Mouse (Mus musculus) C2C12 (cell line): ENCODE measurements around the gene Rbm44. TPM values are rescaled to one million over a fixed set of nuclear protein-coding genes. Genes with fewer than 3 reads are reported as not detected.

Source experiments
- H3K27me3 ChIP-seq: one replicate; pipeline ENCODE4 v1.6.1; 2011; ENCODE audit not compliant: control insufficient read depth, insufficient read depth, insufficient read length
- H3K36me3 ChIP-seq: one replicate; pipeline ENCODE4 v1.6.1; 2011; ENCODE audit not compliant: control insufficient read depth, insufficient read depth
- H3K4me3 ChIP-seq: one replicate; pipeline ENCODE4 v1.5.1; 2011; ENCODE audit warnings: mild to moderate bottlenecking, control low read depth; ENCODE audit not compliant: poor library complexity, insufficient read depth, severe bottlenecking
- H3K79me2 ChIP-seq: one replicate; pipeline ENCODE4 v1.6.1; 2011; ENCODE audit not compliant: control insufficient read depth, insufficient read depth
- H3K79me3 ChIP-seq: one replicate; pipeline ENCODE4 v1.6.1; 2011; ENCODE audit warnings: low read depth, control low read depth
- H3ac ChIP-seq: one replicate; pipeline ENCODE3; 2011; ENCODE audit warnings: low read depth; ENCODE audit not compliant: control insufficient read depth, insufficient read length
- CEBPB ChIP-seq: IDR thresholded peaks from one replicate; pipeline ENCODE4 v1.6.1; 2011; ENCODE audit warnings: low read depth, mild to moderate bottlenecking, control low read depth, moderate library complexity
- CTCF ChIP-seq: IDR thresholded peaks from one replicate; pipeline ENCODE4 v1.5.1; 2011; ENCODE audit not compliant: control insufficient read depth, insufficient read depth, insufficient read length
- FOSL1 ChIP-seq: IDR thresholded peaks from one replicate; pipeline ENCODE4 v1.8.0; 2011; ENCODE audit warnings: mild to moderate bottlenecking, low read length; ENCODE audit not compliant: poor library complexity, insufficient read depth, severe bottlenecking
- MAX ChIP-seq: IDR thresholded peaks from one replicate; pipeline ENCODE4 v1.6.1; 2011; ENCODE audit warnings: mild to moderate bottlenecking, control low read depth
- MYOD1 ChIP-seq: IDR thresholded peaks from one replicate; pipeline ENCODE4 v1.6.1; 2011; ENCODE audit warnings: low read depth; ENCODE audit not compliant: control insufficient read depth, insufficient read length
- MYOG ChIP-seq: IDR thresholded peaks from one replicate; pipeline ENCODE4 v1.6.1; 2011; ENCODE audit not compliant: control insufficient read depth, insufficient read length; ENCODE audit errors: extremely low read depth
- USF1 ChIP-seq: IDR thresholded peaks from one replicate; pipeline ENCODE4 v1.6.1; 2011; ENCODE audit warnings: low read depth, mild to moderate bottlenecking, control low read depth, moderate library complexity
- polyA plus RNA-seq: library from polyadenylated mRNA; unstranded; fragments of >200 nt; fragmentation: generic; extraction: Trizol; gene quantifications from one replicate; pipeline ENCODE4 v1.2.1, GENCODE M21; 2012; ENCODE audit warnings: missing spikeins

Rbm44 gene
- polyA plus RNA-seq, 1 experiment: not detected

DNA sequence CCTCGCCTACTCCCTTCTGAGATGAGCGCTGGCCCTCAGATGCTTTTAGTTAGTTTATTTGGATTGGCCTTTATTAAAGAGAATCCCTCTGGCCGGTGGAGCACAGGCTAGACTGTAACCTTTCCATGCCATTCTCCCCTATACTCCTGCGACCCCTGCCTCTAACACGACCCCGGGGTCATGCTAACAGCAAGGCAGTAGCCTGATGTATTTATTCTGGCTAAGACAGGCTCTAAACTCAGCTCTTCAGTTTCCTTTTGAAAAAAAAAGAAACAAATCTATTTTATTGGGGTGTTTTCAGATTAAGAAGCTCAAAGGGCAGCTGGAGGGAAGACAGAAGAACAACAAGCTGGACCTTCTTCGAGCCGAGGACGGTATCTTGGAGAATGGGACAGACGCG lies 22.8 kb upstream of the Rbm44 start:
- Histone ChIP-seq H3K4me3 (no peak overlapping the region), H3K27me3 (no peaks in the 10 kb centered on the region), H3K36me3 (peaks cover 94% of the 10 kb centered on the region), H3ac (no peak overlapping the region), H3K79me2 (no peaks in the 10 kb centered on the region), H3K79me3 (no peaks in the 10 kb centered on the region)
- TF ChIP-seq MYOD1 (no peak), CTCF (no peak), USF1 (no peak), MYOG (no peak), CEBPB (no peak), FOSL1 (no peak), MAX (no peak)

DNA sequence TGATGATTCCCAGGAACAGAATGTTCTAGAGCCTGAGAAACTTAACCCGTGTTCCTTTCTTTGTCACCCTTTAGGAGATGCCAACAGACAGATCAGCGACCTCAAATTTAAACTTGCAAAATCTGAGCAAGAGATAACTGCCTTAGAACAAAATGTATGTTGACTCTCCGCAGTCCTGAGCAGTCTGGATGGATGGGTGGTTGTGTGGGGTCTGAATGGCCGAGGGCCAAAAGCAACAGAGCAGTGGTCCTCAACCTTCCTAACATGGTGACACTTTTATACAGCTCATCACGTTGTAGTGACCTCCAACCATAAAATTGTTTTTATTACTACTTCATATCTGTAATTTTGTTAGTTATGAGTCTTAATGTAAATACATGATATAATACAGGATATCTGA lies 21.9 kb upstream of the Rbm44 start:
- no peak for TF ChIP-seq MYOG
- TF ChIP-seq MYOD1: no peak
- TF ChIP-seq FOSL1: no peak
- TF ChIP-seq CTCF: no peak
- TF ChIP-seq CEBPB: no peak
- no peak for TF ChIP-seq MAX
- TF ChIP-seq USF1: no peak
- no peaks in the 10 kb centered on the region for H3K27me3 ChIP-seq
- no peaks in the 10 kb centered on the region for H3K79me2 ChIP-seq
- no peaks in the 10 kb centered on the region for H3K79me3 ChIP-seq
- no peak overlapping the region for H3K4me3 ChIP-seq
- H3ac ChIP-seq: no peak overlapping the region
- H3K36me3 ChIP-seq: peaks cover 94% of the 10 kb centered on the region

DNA sequence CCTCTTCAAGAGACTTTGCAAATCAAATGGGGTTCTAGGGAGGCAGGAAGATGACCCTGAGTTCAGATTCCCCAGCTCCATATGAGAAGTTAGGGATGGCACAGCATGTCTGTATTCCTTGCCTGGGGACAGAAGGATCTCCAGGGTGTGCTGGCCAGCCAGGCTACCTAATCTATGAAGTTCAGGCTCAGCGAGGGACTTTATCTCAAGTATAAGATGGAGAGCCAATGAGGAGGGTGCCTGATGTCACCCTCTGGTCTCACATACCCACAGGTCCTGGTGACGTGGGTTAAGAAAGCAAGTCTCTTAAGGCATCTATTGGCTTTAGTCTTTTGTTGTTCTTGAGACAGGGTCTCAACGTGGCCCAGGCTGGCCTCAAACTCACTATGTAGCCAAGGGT lies 21.4 kb upstream of the Rbm44 start:
- peaks cover 94% of the 10 kb centered on the region for H3K36me3 ChIP-seq
- H3K4me3 ChIP-seq: no peak overlapping the region
- no peaks in the 10 kb centered on the region for H3K79me3 ChIP-seq
- TF ChIP-seq MYOG (no peak), CTCF (no peak)
- H3K79me2 ChIP-seq: no peaks in the 10 kb centered on the region
- H3K27me3 ChIP-seq: no peaks in the 10 kb centered on the region
- H3ac ChIP-seq: no peak overlapping the region

DNA sequence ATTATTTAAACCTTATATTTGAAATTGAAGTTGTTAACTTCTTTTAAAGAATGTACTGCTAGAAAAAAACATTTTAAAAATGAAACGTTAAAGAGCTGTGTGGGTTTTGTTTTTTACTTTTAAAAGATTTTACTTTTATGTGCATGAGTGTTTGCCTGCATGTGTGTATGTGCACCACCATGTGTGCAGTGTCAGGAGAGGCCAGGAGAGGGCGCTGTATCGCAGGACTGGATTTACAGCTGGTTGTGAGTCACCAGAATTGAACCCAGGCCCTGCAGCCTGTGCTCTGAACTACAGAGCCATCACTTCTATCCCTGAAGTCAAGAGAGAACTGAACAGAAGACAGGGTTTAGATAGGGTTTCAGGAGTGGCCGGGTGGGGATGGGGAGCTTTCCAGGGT lies 16.0 kb upstream of the Rbm44 start:
- H3ac ChIP-seq: no peak overlapping the region
- peaks cover 52% of the 10 kb centered on the region for H3K36me3 ChIP-seq
- H3K79me2 ChIP-seq: no peaks in the 10 kb centered on the region
- TF ChIP-seq MAX (no peak), FOSL1 (no peak), MYOG (no peak), CEBPB (no peak), USF1 (no peak), CTCF (no peak), MYOD1 (no peak)
- H3K4me3 ChIP-seq: no peak overlapping the region
- H3K27me3 ChIP-seq: no peaks in the 10 kb centered on the region
- no peaks in the 10 kb centered on the region for H3K79me3 ChIP-seq

DNA sequence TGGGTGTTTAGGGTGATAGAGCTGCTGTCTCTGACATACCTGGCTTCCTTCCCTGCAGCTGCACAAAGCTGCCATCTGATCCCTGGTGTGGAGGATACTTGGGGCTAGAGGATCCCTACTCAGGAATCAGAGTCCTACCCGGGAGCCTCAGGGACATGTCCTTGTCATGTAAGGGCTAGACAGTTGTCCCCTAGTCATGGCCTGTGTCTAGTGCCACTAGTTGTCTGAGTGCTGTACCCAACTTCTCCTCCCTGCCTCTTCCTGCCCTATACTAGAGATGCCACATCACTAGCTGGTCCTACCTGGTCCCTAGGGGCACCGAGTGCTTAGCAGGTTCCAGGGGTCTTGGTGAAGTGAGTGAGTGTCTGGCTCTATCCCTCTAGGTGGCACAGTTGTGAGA lies 7.9 kb upstream of the Rbm44 start:
- H3K79me2 ChIP-seq: no peaks in the 10 kb centered on the region
- H3K4me3 ChIP-seq: no peak overlapping the region
- no peaks in the 10 kb centered on the region for H3K79me3 ChIP-seq
- TF ChIP-seq FOSL1: no peak
- no peak for TF ChIP-seq CEBPB
- TF ChIP-seq MAX: no peak
- no peak for TF ChIP-seq MYOG
- no peak for TF ChIP-seq USF1
- no peaks in the 10 kb centered on the region for H3K27me3 ChIP-seq
- no peaks in the 10 kb centered on the region for H3K36me3 ChIP-seq
- no peak overlapping the region for H3ac ChIP-seq

DNA sequence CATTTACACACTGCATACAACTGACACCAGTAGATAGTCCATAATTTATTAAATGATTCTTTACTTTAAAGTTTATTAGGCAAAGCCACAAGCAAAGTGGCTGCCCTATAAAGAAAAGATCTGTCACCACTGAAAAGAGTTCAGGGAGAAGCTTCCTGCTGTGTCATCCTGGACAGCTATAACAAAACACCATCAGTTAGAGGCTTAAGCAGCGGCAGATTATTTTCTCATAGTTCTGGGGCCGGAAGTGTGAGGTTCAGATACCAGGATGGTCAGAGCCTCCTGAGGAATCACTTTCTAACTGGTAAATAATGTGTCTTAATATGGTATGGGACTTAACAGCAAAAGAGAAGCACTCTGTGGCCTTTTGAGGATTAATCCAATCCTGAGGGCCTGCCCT lies 6.6 kb downstream of the Rbm44 start:
- no peak overlapping the region for H3ac ChIP-seq
- H3K27me3 ChIP-seq: no peaks in the 10 kb centered on the region
- TF ChIP-seq USF1 (no peak), MAX (no peak), CTCF (no peak), MYOD1 (no peak), CEBPB (no peak)
- H3K4me3 ChIP-seq: no peak overlapping the region
- no peaks in the 10 kb centered on the region for H3K36me3 ChIP-seq
- H3K79me2 ChIP-seq: no peaks in the 10 kb centered on the region
- no peaks in the 10 kb centered on the region for H3K79me3 ChIP-seq
